Mouse (Mus musculus): ENCODE results near the gene Lage3. TPM values are rescaled to one million over a fixed set of nuclear protein-coding genes. Genes with fewer than 3 reads are reported as not detected.

Lage3 gene
- total RNA-seq, 2 experiments from 2014 or later: 19.7 to 24.0 TPM

Small RNA genes within 50 kb of the gene (microRNA-seq; reads per million reads assigned to microRNA genes)
- gene Mir7092: 0 to 0.59 reads per million in 2 experiments

Other genes with a start within 250 kb of the Lage3 start
- gene Opn1mw, start 226.2 kb downstream of the Lage3 start, total RNA-seq (2021): under 1 TPM; 0.51 to 0.62 TPM
- 10 to 100 TPM; 95.9 to 97.0 TPM for gene Mecp2, start 218.3 kb downstream of the Lage3 start, total RNA-seq (2021)
- not detected for gene Tex28, start 185.8 kb downstream of the Lage3 start, total RNA-seq (2021)
- not detected for gene Tktl1, start 176.4 kb downstream of the Lage3 start, total RNA-seq (2021)
- 10 to 100 TPM; 44.8 to 52.5 TPM for gene Flna, start 103.8 kb downstream of the Lage3 start, total RNA-seq (2021)
- gene Emd, start 98.9 kb downstream of the Lage3 start, total RNA-seq (2021): 10 to 100 TPM; 37.2 to 43.0 TPM
- gene Rpl10, start 82.8 kb downstream of the Lage3 start, total RNA-seq (2021): 100 to 1,000 TPM; 185 to 211 TPM
- gene Taz, start 71.7 kb downstream of the Lage3 start, total RNA-seq (2021): 10 to 100 TPM; 57.7 to 60.7 TPM
- 1 to 10 TPM; 2.4 to 2.6 TPM for gene Dnase1l1, start 71.3 kb downstream of the Lage3 start, total RNA-seq (2021)
- 100 to 1,000 TPM; 327 to 335 TPM for gene Atp6ap1, start 56.5 kb downstream of the Lage3 start, total RNA-seq (2021)
- 100 to 1,000 TPM; 615 to 618 TPM for gene Gdi1, start 48.6 kb downstream of the Lage3 start, total RNA-seq (2021)
- gene Fam50a, start 40.6 kb downstream of the Lage3 start, total RNA-seq (2021): 10 to 100 TPM; 24.6 to 30.3 TPM
- gene Plxna3, start 24.6 kb downstream of the Lage3 start, total RNA-seq (2021): 10 to 100 TPM; 22.2 to 23.0 TPM
- gene Ubl4a, start 19.6 kb upstream of the Lage3 start, total RNA-seq (2021): 10 to 100 TPM; 61.5 to 61.8 TPM
- gene Slc10a3, start 19.7 kb upstream of the Lage3 start, total RNA-seq (2021): 1 to 10 TPM; 2.3 to 2.6 TPM
- 10 to 100 TPM; 15.4 to 20.8 TPM for gene Fam3a, start 39.7 kb upstream of the Lage3 start, total RNA-seq (2021)
- 10 to 100 TPM; 49.7 to 51.5 TPM for gene Ikbkg, start 39.7 kb upstream of the Lage3 start, total RNA-seq (2021)
- gene G6pdx, start 75.6 kb upstream of the Lage3 start, total RNA-seq (2021): 10 to 100 TPM; 26.0 to 29.3 TPM
- not detected for gene Gm6880, start 127.8 kb upstream of the Lage3 start, total RNA-seq (2021)
- gene Olfr1326-ps1, start 221.3 kb upstream of the Lage3 start, total RNA-seq (2021): not detected
- gene Olfr1325, start 239.1 kb upstream of the Lage3 start, total RNA-seq (2021): not detected

Measured in layer of hippocampus, adult 18-20 months (tissue).